Mouse (Mus musculus) forebrain, postnatal 0 days (tissue): Measurements from ENCODE around the gene Hoxd12. TPM values are rescaled to one million over a fixed set of nuclear protein-coding genes. Genes with fewer than 3 reads are reported as not detected.
A peak's percentile ranks its signal among the peaks of the same experiment; 100 is the strongest.

Source experiments
- ATAC-seq: fragments of 200-750 bp; cut with Nextera tagmentation; 2 replicates; pipeline ENCODE4 v1.8.0; 2017; ENCODE audit warnings: mild to moderate bottlenecking, moderate library complexity
- DNase-seq: peaks from one replicate; pipeline ENCODE4 v3.0.0-alpha.2; 2015
- H3K27ac ChIP-seq: fragments of 300-500 bp; sonication (generic); 2 replicates; pipeline ENCODE4 v1.5.1; 2014; ENCODE audit warnings: low read depth, mild to moderate bottlenecking, antibody characterized with exemption, low read length, moderate library complexity, mixed read lengths
- H3K27me3 ChIP-seq: fragments of 300-500 bp; sonication (generic); 2 replicates; pipeline ENCODE4 v1.6.1; 2014; ENCODE audit warnings: mild to moderate bottlenecking, low read length, mixed read lengths; ENCODE audit not compliant: insufficient read depth
- H3K36me3 ChIP-seq: fragments of 300-500 bp; sonication (generic); 2 replicates; pipeline ENCODE4 v1.6.1; 2014; ENCODE audit warnings: mild to moderate bottlenecking, moderate library complexity; ENCODE audit not compliant: insufficient read depth
- H3K4me1 ChIP-seq: fragments of 300-500 bp; sonication (generic); 2 replicates; pipeline ENCODE4 v1.6.1; 2014; ENCODE audit warnings: antibody characterized with exemption; ENCODE audit not compliant: insufficient read depth
- H3K4me2 ChIP-seq: fragments of 300-500 bp; sonication (generic); 2 replicates; pipeline ENCODE4 v1.6.1; 2014; ENCODE audit warnings: low read depth, mild to moderate bottlenecking, moderate library complexity
- H3K4me3 ChIP-seq: fragments of 300-500 bp; sonication (generic); 2 replicates; pipeline ENCODE4 v1.5.1; 2014; ENCODE audit warnings: low read depth, low read length, mixed read lengths
- H3K9ac ChIP-seq: fragments of 300-500 bp; sonication (generic); 2 replicates; pipeline ENCODE4 v1.6.1; 2014; ENCODE audit warnings: mild to moderate bottlenecking
- H3K9me3 ChIP-seq: fragments of 300-500 bp; sonication (generic); 2 replicates; pipeline ENCODE4 v1.6.1; 2016; ENCODE audit warnings: low read length
- CTCF ChIP-seq: sonication (generic); IDR thresholded peaks from 2 replicates; pipeline ENCODE4 v1.5.1; 2016; ENCODE audit warnings: antibody characterized with exemption, control low read depth, low read depth
- WGBS: fragments of 180-500 bp; shearing (Covaris S2); extraction: QIAGEN DNeasy Blood & Tissue Kit; methylation state at CpG from one replicate; pipeline ENCODE4 v1.1.7; 2014; 5-methylcytosine and 5-hydroxymethylcytosine counted together
- polyA plus RNA-seq: library from polyadenylated mRNA; unstranded; fragments of >200 nt; fragmentation: Nextera tagmentation; extraction: Ambion mirVana; gene quantifications from 2 replicates; pipeline ENCODE4 v1.2.1, GENCODE M21; 2015
- total RNA-seq: library from RNA; depleted of rRNA; stranded (reverse); fragments of >200 nt; gene quantifications from 2 replicates; pipeline ENCODE4 v1.2.3, GENCODE M21; 2014

The Hoxd12 gene
- total and polyA plus RNA-seq, 2 experiments from 2014 or later = not detected

GRCm38 (mm10) chr2:74679596-74679971, 4.8 kb downstream of the Hoxd12 start:
- 1% methylated on average over 26 of the region's 26 CpGs for WGBS
- H3K36me3 ChIP-seq = no peaks in the 10 kb centered on the region

GRCm38 (mm10) chr2:74679980-74680379, 5.2 kb downstream of the Hoxd12 start:
- ATAC-seq = no peak
- Histone ChIP-seq H3K9me3 (no peaks in the 10 kb centered on the region), H3K27me3 (peaks cover 94% of the 10 kb centered on the region), H3K4me3 (no peak overlapping the region), H3K27ac (no peak overlapping the region), H3K4me2 (no peak overlapping the region), H3K36me3 (no peaks in the 10 kb centered on the region), H3K4me1 (no peaks in the 10 kb centered on the region), H3K9ac (no peak overlapping the region)
- WGBS = 0% methylated on average over 19 of the region's 23 CpGs
- TF ChIP-seq CTCF = no peak
- DNase-seq = no peak

More at GRCm38 (mm10) chr2:74679596-74679971, 4.8 kb downstream of the Hoxd12 start:
- Histone ChIP-seq H3K27ac (no peak overlapping the region), H3K4me2 (no peak overlapping the region), H3K9ac (no peak overlapping the region), H3K4me1 (no peaks in the 10 kb centered on the region), H3K9me3 (no peaks in the 10 kb centered on the region), H3K27me3 (peaks cover 94% of the 10 kb centered on the region), H3K4me3 (no peak overlapping the region)
- DNase-seq (no peak), ATAC-seq (no peak)
- no peak for TF ChIP-seq CTCF

- no peak for ATAC-seq
- no peak for DNase-seq
- no peaks in the 10 kb centered on the region for H3K36me3 ChIP-seq
- WGBS = 2% methylated on average over 21 of the region's 21 CpGs
- H3K27me3 ChIP-seq = peaks cover 94% of the 10 kb centered on the region
- H3K9me3 ChIP-seq = no peaks in the 10 kb centered on the region
- H3K4me1 ChIP-seq = no peaks in the 10 kb centered on the region
- TF ChIP-seq CTCF = no peak
- H3K4me2 ChIP-seq = no peak overlapping the region
- H3K9ac ChIP-seq = no peak overlapping the region
- H3K27ac ChIP-seq = no peak overlapping the region
- no peak overlapping the region for H3K4me3 ChIP-seq
These were observed 6.0 kb downstream of the Hoxd12 start for GRCm38 (mm10) chr2:74680561-74681398.

- Histone ChIP-seq H3K27ac (no peak overlapping the region), H3K9ac (no peak overlapping the region), H3K27me3 (peaks cover 92% of the 10 kb centered on the region), H3K4me3 (peak overlapping the region; percentile 16), H3K36me3 (no peaks in the 10 kb centered on the region), H3K4me1 (no peaks in the 10 kb centered on the region), H3K4me2 (0 out of 2 replicates have a peak overlapping the region, but pooled peaks have one; percentile 10), H3K9me3 (no peaks in the 10 kb centered on the region)
- no peak for TF ChIP-seq CTCF
- DNase-seq (no peak), ATAC-seq (peak; percentile 24; the same call in 1 of the 2 replicates)
- WGBS = 3% methylated on average over 77 of the region's 78 CpGs
These were observed 7.0 kb downstream of the Hoxd12 start for GRCm38 (mm10) chr2:74681594-74682531.

GRCm38 (mm10) chr2:74682796-74683195, 8.0 kb downstream of the Hoxd12 start:
- no peaks in the 10 kb centered on the region for H3K36me3 ChIP-seq

GRCm38 (mm10) chr2:74683471-74683951, 8.7 kb downstream of the Hoxd12 start:
- ATAC-seq (no peak), DNase-seq (no peak)
- no peaks in the 10 kb centered on the region for H3K4me1 ChIP-seq
- H3K36me3 ChIP-seq = no peaks in the 10 kb centered on the region
- 1% methylated on average over 18 of the region's 18 CpGs for WGBS
- H3K27me3 ChIP-seq = peaks cover 92% of the 10 kb centered on the region
- no peak overlapping the region for H3K4me3 ChIP-seq
- no peak for TF ChIP-seq CTCF
- H3K27ac ChIP-seq = no peak overlapping the region
- no peak overlapping the region for H3K9ac ChIP-seq
- no peaks in the 10 kb centered on the region for H3K9me3 ChIP-seq
- H3K4me2 ChIP-seq = no peak overlapping the region

More at GRCm38 (mm10) chr2:74682796-74683195, 8.0 kb downstream of the Hoxd12 start:
- no peak for DNase-seq
- no peak for TF ChIP-seq CTCF
- no peaks in the 10 kb centered on the region for H3K4me1 ChIP-seq
- 2% methylated on average over 30 of the region's 51 CpGs for WGBS
- peaks cover 92% of the 10 kb centered on the region for H3K27me3 ChIP-seq
- no peak for ATAC-seq
- no peak overlapping the region for H3K9ac ChIP-seq
- H3K27ac ChIP-seq = no peak overlapping the region
- 0 out of 2 replicates have a peak overlapping the region, but pooled peaks have one; percentile 10 for H3K4me2 ChIP-seq
- no peaks in the 10 kb centered on the region for H3K9me3 ChIP-seq
- no peak overlapping the region; the same call in 1 of the 2 replicates for H3K4me3 ChIP-seq
